Mouse (Mus musculus): ENCODE data around the gene Tmem217. TPM values are rescaled to one million over a fixed set of nuclear protein-coding genes. Genes with fewer than 3 reads are reported as not detected.
"Not testable (repeated sequence)": the region's sequence is repeated elsewhere in the genome, so short reads cannot be mapped to it uniquely, and the experiment has no call there.

The Tmem217 gene
- polyA plus RNA-seq, 1 experiment, result 0.29 TPM

GRCm38 (mm10) chr17:29528568-29529187 lies 23.5 kb downstream of the Tmem217 start:
- H3K4me3 ChIP-seq (ENCODE audit: low read depth, low read length), result no peak overlapping the region
- 56% methylated on average over 8 of the region's 8 CpGs for WGBS
- H3K4me1 ChIP-seq (ENCODE audit: control insufficient read depth, insufficient read depth, insufficient read length, low read length), result no peaks in the 10 kb centered on the region
- H3K27ac ChIP-seq (ENCODE audit: insufficient read depth, low read depth, low read length), result no peak overlapping the region
- H3K36me3 ChIP-seq (ENCODE audit: control insufficient read depth, insufficient read depth, low read length), result no peaks in the 10 kb centered on the region
- no peak for TF ChIP-seq POLR2A (IDR thresholded peaks at IDR 0.05; ENCODE audit: low read depth, low read length)
- peak; percentile 51; the same call in 1 of the 2 replicates for TF ChIP-seq CTCF (IDR thresholded peaks at IDR 0.05; ENCODE audit: extremely low read depth, insufficient read length, insufficient replicate concordance, low read depth, low read length)
- H3K27me3 ChIP-seq (ENCODE audit: control insufficient read depth, insufficient read depth, low read length), result no peaks in the 10 kb centered on the region

GRCm38 (mm10) chr17:29525613-29526012 lies 26.6 kb downstream of the Tmem217 start:
- Histone ChIP-seq H3K27me3 (ENCODE audit: control insufficient read depth, insufficient read depth, low read length) (no peaks in the 10 kb centered on the region), H3K27ac (ENCODE audit: insufficient read depth, low read depth, low read length) (no peak overlapping the region), H3K4me3 (ENCODE audit: low read depth, low read length) (no peak overlapping the region), H3K4me1 (ENCODE audit: control insufficient read depth, insufficient read depth, insufficient read length, low read length) (no peaks in the 10 kb centered on the region), H3K36me3 (ENCODE audit: control insufficient read depth, insufficient read depth, low read length) (no peaks in the 10 kb centered on the region)
- 85% methylated on average over 2 of the region's 2 CpGs for WGBS
- TF ChIP-seq POLR2A (IDR thresholded peaks at IDR 0.05; ENCODE audit: low read depth, low read length) (no peak), CTCF (IDR thresholded peaks at IDR 0.05; ENCODE audit: extremely low read depth, insufficient read length, insufficient replicate concordance, low read depth, low read length) (no peak)

GRCm38 (mm10) chr17:29519731-29520130 lies 32.5 kb downstream of the Tmem217 start:
- Histone ChIP-seq H3K27me3 (ENCODE audit: control insufficient read depth, insufficient read depth, low read length) (no peaks in the 10 kb centered on the region), H3K4me3 (ENCODE audit: low read depth, low read length) (no peak overlapping the region), H3K4me1 (ENCODE audit: control insufficient read depth, insufficient read depth, insufficient read length, low read length) (no peaks in the 10 kb centered on the region), H3K27ac (ENCODE audit: insufficient read depth, low read depth, low read length) (no peak overlapping the region), H3K36me3 (ENCODE audit: control insufficient read depth, insufficient read depth, low read length) (no peaks in the 10 kb centered on the region)
- WGBS, result 60% methylated on average over 8 of the region's 8 CpGs
- TF ChIP-seq CTCF (IDR thresholded peaks at IDR 0.05; ENCODE audit: extremely low read depth, insufficient read length, insufficient replicate concordance, low read depth, low read length) (no peak), POLR2A (IDR thresholded peaks at IDR 0.05; ENCODE audit: low read depth, low read length) (no peak)

GRCm38 (mm10) chr17:29518665-29519064 lies 33.5 kb downstream of the Tmem217 start:
- not testable (repeated sequence) for H3K36me3 ChIP-seq (ENCODE audit: control insufficient read depth, insufficient read depth, low read length); H3K4me3 ChIP-seq (ENCODE audit: low read depth, low read length); H3K27ac ChIP-seq (ENCODE audit: insufficient read depth, low read depth, low read length); H3K27me3 ChIP-seq (ENCODE audit: control insufficient read depth, insufficient read depth, low read length); H3K4me1 ChIP-seq (ENCODE audit: control insufficient read depth, insufficient read depth, insufficient read length, low read length)
- 83% methylated on average over 5 of the region's 5 CpGs for WGBS

GRCm38 (mm10) chr17:29514435-29514834 lies 37.8 kb downstream of the Tmem217 start:
- TF ChIP-seq CTCF (IDR thresholded peaks at IDR 0.05; ENCODE audit: extremely low read depth, insufficient read length, insufficient replicate concordance, low read depth, low read length) (peak; percentile 82; the same call in 1 of the 2 replicates), POLR2A (IDR thresholded peaks at IDR 0.05; ENCODE audit: low read depth, low read length) (no peak)
- Histone ChIP-seq H3K27ac (ENCODE audit: insufficient read depth, low read depth, low read length) (no peak overlapping the region), H3K36me3 (ENCODE audit: control insufficient read depth, insufficient read depth, low read length) (no peaks in the 10 kb centered on the region), H3K4me1 (ENCODE audit: control insufficient read depth, insufficient read depth, insufficient read length, low read length) (no peaks in the 10 kb centered on the region), H3K27me3 (ENCODE audit: control insufficient read depth, insufficient read depth, low read length) (no peaks in the 10 kb centered on the region), H3K4me3 (ENCODE audit: low read depth, low read length) (no peak overlapping the region)
- WGBS, result under 1% methylated on average over 11 of the region's 11 CpGs

GRCm38 (mm10) chr17:29513044-29513730 lies 39.0 kb downstream of the Tmem217 start:
- 42% methylated on average over 13 of the region's 13 CpGs for WGBS
- peaks cover 2% of the 10 kb centered on the region; the same call in 1 of the 2 replicates for H3K4me1 ChIP-seq (ENCODE audit: control insufficient read depth, insufficient read depth, insufficient read length, low read length)
- no peak overlapping the region for H3K4me3 ChIP-seq (ENCODE audit: low read depth, low read length)
- H3K36me3 ChIP-seq (ENCODE audit: control insufficient read depth, insufficient read depth, low read length), result no peaks in the 10 kb centered on the region
- no peaks in the 10 kb centered on the region for H3K27me3 ChIP-seq (ENCODE audit: control insufficient read depth, insufficient read depth, low read length)
- TF ChIP-seq POLR2A (IDR thresholded peaks at IDR 0.05; ENCODE audit: low read depth, low read length) (no peak), CTCF (IDR thresholded peaks at IDR 0.05; ENCODE audit: extremely low read depth, insufficient read length, insufficient replicate concordance, low read depth, low read length) (peak; percentile 80)
- no peak overlapping the region for H3K27ac ChIP-seq (ENCODE audit: insufficient read depth, low read depth, low read length)

GRCm38 (mm10) chr17:29510691-29511090 lies 41.5 kb downstream of the Tmem217 start:
- no peak for TF ChIP-seq POLR2A (IDR thresholded peaks at IDR 0.05; ENCODE audit: low read depth, low read length)
- no peak for TF ChIP-seq CTCF (IDR thresholded peaks at IDR 0.05; ENCODE audit: extremely low read depth, insufficient read length, insufficient replicate concordance, low read depth, low read length)
- 64% methylated on average over 8 of the region's 8 CpGs for WGBS
- H3K4me3 ChIP-seq (ENCODE audit: low read depth, low read length), result no peak overlapping the region
- H3K27me3 ChIP-seq (ENCODE audit: control insufficient read depth, insufficient read depth, low read length), result no peaks in the 10 kb centered on the region
- H3K4me1 ChIP-seq (ENCODE audit: control insufficient read depth, insufficient read depth, insufficient read length, low read length), result peaks cover 2% of the 10 kb centered on the region; the same call in 1 of the 2 replicates
- H3K27ac ChIP-seq (ENCODE audit: insufficient read depth, low read depth, low read length), result no peak overlapping the region
- H3K36me3 ChIP-seq (ENCODE audit: control insufficient read depth, insufficient read depth, low read length), result no peaks in the 10 kb centered on the region

Data from small intestine, adult 2 months (tissue).